Mouse (Mus musculus) activated CD4-positive, CD25-positive, alpha-beta regulatory T cell, adult 4 months (primary cell): Measurements from ENCODE around the gene Crispld2. TPM values are rescaled to one million over a fixed set of nuclear protein-coding genes. Genes with fewer than 3 reads are reported as not detected.
A peak's percentile ranks its signal among the peaks of the same experiment; 100 is the strongest.

Experiments used
- ATAC-seq: one replicate; pipeline ENCODE4 v1.8.0; 2017
- polyA plus RNA-seq, 2 experiments: library from polyadenylated mRNA; unstranded; fragments of 100-300 nt; shearing (Covaris generic); gene quantifications; one replicate each; pipeline ENCODE4 v1.2.1; 2017

Crispld2 gene
- polyA plus RNA-seq, 2 experiments from 2014 or later, result not detected

DNA sequence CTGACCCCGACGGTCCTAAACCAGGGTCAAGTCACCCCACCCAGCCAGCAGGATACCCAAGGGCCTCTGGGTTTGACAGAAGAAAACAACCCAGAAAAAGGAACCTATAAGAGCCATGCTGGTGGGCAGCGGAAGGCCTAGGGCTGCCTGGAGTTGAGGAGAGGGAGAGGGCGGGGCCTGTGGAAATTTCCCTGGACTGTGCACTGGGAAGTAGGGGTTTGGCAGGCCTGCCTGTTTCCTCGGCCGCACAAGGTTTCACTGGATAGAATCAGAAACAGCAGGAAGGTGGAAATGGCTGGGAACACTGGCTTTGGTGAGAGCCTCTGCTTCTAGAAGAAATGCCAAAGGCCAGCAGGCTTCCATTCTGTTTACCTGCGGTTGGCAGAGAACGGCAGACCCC lies 80.6 kb downstream of the Crispld2 start:
- no peak for ATAC-seq

DNA sequence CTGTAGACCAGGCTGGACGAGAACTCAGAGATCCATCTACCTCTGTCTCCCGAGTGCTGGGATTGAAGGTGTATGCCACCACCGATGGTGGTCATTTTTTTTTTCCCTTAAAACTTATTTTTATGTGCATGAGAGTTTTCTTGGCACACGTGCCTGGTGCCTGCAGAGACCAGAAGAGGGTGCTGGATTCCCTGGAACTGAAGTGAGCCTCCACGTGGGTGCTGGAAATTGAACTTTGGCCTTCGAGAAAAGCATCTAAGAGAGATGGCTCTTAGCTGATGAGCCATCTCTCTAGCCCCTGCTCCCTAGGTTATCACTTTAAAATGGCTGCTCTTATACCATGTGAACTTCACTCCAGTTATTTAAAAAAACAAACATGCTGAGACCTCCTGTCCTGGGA lies 82.3 kb downstream of the Crispld2 start:
- ATAC-seq, result no peak

DNA sequence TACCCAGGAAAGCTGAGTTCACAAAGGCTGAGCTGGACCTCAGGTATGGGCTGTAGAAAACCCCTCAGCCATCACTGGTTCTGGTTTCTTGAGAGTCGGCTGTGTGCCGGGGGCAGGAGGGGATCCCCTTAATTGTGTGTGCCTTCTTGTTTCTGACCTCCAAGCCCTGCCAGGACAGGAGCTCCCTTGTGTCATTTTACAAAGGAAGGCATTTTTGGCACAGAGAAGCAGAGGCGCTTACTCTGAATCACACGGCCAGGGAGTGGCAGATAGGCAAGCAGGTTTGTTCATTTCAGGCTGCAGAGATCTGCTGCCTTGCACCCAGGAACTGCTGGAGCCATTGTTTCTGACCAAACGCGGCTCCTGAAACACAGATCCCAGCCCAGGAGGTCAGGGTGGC lies 83.1 kb downstream of the Crispld2 start:
- no peak for ATAC-seq

DNA sequence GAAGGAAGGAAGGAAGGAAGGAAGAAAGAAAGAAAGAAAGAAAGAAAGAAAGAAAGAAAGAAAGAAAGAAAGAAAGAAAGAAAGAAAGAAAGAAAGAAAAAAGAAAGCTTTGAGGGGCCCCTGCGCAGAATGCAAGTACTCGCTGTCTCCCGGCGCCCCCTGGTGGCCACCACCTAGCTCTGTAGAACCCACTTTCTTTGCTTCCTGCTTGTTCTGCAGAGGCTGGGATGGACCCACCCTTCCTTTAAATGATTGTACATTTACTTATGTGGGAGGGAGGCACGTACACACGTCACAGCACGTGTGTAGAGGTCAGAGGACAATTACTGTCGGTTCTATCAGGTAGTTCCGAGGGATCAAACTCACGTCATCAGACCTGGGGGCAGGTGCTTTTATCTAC lies 85.8 kb downstream of the Crispld2 start:
- peak; percentile 85 for ATAC-seq

DNA sequence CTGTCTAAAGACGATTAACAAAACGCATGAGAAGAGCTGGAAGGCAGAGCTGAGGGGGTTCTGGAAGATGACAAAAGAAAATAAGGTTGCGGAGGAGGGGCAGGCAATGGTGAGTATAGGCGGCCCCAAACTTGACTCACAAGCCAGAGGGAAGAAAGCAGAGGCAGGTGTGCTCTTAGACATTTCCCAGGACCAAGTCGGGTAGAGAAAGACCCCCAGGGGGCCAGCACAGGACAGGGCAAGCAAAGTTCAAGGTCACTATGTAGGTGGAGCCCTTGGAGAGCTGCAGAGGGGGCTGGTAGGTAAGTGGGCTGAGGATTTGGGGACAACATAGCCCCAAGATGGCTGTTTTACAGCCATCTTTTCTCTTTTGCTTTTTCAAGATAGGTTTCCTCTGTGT lies 87.1 kb downstream of the Crispld2 start:
- no peak for ATAC-seq

DNA sequence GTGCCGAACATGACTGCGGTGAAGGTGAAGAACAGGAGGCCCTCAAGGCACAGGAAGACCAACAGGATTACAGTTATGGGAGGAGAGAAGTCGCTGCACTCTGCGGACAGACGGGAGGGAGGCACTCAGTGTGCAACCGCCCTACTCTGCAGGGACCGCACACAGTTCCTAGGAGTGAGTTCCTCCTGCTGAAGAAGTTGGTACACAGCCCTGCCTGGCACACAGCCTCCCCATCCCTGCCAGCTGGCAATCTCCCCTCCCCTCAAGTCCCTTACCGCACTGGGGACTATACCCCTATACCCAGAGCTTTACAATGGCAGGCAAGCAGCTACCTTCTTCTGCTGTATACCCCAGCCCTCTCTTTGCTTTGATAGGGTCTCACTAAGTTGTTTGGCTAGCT lies 91.0 kb downstream of the Crispld2 start:
- no peak for ATAC-seq

DNA sequence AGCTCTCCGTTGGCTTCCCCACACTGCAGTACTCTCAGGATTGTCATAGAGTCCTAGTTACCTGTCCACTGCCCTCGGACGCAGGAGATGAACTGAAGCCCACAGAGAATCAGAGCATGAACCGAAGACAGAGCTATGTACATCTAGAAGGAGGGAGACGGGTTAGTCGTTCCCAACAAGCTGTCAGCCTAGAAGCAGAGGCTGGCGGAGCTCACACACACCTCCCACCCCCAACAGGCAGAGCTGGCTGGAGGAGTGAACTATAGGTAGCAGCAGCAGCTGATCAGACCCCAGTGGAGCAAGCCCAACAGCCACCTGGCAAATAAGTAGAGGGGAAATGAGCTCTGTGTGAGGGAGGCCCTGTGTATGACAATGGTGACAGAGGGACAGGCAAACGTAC lies 92.5 kb downstream of the Crispld2 start:
- ATAC-seq, result no peak

DNA sequence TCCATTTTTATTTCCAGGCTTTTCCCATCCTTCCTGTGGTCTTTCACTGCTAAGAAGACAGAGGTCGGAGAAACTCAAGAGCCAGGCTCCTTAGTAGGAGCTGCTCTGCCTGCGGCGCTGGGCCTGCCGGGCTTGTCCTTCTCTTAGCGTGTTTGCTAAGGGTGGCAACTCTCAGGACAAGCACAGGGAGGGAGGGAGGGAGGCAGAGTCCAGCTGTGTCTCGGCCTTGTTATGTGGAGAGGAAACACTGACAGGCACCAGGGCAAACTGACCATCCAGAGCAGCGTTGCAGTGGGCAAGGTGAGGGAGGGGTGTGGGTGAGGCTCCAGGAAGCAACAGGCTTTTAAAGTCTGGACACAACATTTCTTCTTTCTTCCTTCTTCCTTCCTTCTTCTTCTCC lies 97.3 kb downstream of the Crispld2 start:
- no peak for ATAC-seq

DNA sequence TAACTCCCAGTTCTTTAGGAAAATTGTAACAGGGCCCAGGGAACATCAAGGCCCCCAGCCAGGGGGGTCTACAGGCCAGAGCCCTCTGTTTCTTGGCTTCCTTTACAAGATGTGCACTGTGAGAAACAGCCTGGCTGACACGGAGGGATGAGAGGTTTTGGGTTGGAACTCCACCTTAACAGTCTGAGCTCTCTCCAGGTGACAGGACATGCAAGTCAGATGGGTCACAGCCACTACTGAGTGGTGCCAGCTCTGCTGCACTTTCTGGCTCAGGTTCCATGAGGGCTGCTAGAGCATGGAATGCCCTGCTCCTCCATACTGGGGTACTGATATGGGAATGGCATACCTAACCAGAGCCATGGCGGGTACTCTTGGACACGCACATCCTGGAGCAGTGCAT lies 98.8 kb downstream of the Crispld2 start:
- ATAC-seq, result no peak

DNA sequence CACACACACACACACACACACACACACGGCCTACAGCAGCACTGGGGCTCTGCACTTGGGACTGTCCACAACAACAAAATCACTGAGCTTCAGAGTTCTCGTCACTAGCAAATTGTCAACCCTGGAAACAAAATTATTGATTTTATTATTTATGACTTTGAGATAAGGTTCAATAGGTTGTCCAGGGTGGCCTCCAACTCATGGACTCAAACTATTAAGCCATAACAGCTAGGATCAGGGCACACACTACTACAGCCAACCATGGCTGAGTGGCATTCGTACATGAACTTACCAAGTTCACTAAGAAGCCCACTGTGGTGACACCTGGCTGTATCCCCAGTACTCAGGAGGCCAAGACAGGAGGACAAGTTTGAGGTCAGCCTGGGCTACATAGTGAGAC lies 100.9 kb downstream of the Crispld2 start:
- ATAC-seq, result no peak

DNA sequence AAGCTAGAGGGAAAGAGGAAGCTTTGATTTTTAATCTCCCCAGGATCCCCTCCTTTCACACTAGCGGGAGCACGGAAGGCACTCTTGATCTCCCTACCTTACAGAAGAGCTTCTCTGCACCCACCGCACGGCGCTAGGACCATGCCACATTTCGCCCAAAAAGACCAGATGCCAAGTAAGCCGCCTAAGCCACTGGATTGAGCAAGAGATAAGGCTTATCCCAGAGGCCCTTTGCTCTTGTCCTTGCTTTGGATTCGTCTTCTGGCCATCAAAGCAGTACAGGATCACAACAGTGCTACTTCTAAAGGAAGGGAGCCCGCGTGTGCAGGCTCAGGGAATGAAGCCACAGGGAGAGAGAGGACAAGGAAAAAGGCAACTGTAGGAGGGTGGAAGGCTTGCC lies 102.6 kb downstream of the Crispld2 start:
- no peak for ATAC-seq

DNA sequence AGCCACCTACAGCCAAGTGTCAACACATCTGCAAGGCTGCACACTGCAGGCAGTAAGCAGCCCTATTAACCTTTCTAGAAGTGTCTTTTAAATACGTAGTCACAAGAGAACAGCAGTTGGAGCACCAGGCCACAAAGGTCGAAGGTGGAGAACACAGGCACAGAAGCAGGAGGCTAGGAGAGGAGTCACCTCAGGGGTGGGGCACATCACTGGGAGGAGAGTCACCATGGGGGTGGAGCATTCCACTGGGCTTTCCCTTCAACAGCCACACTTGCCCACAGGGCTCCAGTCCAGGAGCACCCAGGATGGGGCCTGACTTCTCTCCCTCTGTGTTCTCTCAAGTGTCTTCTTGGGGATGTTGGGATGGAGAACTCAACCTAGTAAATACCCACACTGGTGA lies 104.2 kb downstream of the Crispld2 start:
- no peak for ATAC-seq

DNA sequence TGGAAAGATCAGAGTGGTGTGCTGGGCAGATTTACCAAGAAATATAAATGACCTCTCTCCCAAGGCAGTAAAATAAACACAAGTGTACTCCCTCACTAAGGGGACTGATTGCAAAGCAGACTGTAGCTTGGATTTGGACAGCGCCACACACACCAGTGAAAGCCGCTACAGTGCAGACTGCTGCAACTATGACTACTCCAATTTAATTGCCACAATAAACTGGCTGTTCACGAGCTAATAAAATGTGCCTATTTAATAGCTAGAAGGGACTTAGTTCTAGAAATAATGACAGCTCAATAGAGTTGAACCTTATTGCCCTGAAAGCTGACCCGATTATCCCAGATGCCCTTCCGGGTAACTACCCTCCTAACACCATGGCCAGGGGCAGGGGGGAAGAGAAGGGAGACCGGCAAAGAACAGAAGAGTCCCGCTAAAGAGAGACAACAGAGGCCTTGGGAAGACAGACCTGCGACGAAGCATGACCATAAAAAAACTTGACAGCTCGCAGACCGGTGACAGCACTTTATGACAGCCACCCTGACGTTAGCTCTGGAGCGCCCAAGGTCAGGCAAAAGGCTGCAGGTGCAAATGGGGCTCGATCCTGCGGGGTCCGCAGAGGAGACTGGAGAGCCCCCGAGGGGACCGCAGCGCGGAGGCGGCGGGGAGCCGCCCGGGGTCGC lies 108.3 kb downstream of the Crispld2 start:
- ATAC-seq, result peak; percentile 16

DNA sequence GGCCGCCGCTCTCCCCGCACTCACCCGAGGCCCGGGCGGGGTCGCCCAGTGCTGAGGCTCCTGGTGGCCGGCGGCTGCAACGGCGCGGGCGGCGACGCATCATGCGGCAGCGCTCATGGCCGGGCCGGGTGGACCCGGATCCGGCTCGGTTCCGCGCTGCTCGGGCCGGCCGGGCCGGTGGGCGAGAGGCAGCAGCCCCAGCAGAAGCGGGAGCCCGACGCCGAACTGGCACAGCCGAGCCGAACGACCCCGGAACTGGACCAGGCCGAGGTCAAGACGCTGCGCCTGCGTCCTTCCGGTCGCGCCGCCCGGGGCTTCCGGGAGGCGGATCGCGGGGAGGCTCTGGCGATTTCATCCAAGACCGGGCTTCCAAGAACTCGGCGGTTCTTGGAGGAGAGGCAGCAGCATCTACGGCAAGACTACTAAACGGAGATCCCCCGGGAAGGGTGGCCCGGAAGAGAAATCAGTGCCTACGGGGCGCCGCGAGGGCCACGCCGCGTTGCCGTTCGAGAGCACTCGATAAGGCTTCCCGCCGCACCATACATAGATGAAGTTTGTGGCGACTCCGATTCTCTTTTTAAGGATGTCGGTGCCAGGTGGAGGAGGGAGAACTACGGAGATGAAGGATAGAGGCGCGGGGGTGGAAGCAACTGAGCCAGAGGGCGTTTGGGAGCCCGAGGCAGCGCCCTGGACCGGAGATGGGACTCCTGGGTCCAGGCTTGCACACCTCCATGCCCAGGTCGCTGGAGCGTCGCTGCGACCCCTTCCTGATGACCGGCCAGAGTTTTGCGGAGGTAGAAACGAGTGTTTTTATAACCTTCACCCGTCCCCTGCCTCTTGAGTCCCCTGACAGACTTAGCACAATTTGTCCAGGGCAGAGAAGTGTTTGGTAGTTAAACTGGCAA lies 109.1 kb downstream of the Crispld2 start, which contains the start of gene Zdhhc7:
Zdhhc7 (minus strand) TSS at position 415 of the 905 bp plus-strand sequence.
- peak; percentile 81 for ATAC-seq

Other genes starting within 250 kb of the Crispld2 start
- gene Tldc1, start 214.0 kb upstream of the Crispld2 start, polyA plus RNA-seq, result 10 to 100 TPM in 1 of 2 experiments, 1 to 10 TPM in 1; 8.8 to 11.1 TPM
- gene Cotl1, start 151.9 kb upstream of the Crispld2 start, polyA plus RNA-seq, result 100 to 1,000 TPM; 219 to 262 TPM
- 1 to 10 TPM; 5.6 to 8.1 TPM for gene Klhl36, start 130.2 kb upstream of the Crispld2 start, polyA plus RNA-seq
- 10 to 100 TPM; 41.6 to 48.6 TPM for gene Usp10, start 82.1 kb upstream of the Crispld2 start, polyA plus RNA-seq
- 10 to 100 TPM in 1 of 2 experiments, 1 to 10 TPM in 1; 9.9 to 12.3 TPM for gene Gm20388, start 81.6 kb upstream of the Crispld2 start, polyA plus RNA-seq
- gene Zdhhc7, start 109.0 kb downstream of the Crispld2 start, polyA plus RNA-seq, result 1 to 10 TPM; 4.9 to 5.5 TPM
- gene 6430548M08Rik, start 121.7 kb downstream of the Crispld2 start, polyA plus RNA-seq, result not detected
- gene Fam92b, start 185.0 kb downstream of the Crispld2 start, polyA plus RNA-seq, result not detected
- 1 to 10 TPM; 2.9 to 4.1 TPM for gene Gse1, start 236.0 kb downstream of the Crispld2 start, polyA plus RNA-seq